Mouse (Mus musculus) kidney, adult 9 months (tissue): ENCODE results near the gene Trabd.

ENCODE experiments used
- DNase-seq: peaks from one replicate; pipeline ENCODE4 v3.0.0; 2022

Trabd gene

DNA sequence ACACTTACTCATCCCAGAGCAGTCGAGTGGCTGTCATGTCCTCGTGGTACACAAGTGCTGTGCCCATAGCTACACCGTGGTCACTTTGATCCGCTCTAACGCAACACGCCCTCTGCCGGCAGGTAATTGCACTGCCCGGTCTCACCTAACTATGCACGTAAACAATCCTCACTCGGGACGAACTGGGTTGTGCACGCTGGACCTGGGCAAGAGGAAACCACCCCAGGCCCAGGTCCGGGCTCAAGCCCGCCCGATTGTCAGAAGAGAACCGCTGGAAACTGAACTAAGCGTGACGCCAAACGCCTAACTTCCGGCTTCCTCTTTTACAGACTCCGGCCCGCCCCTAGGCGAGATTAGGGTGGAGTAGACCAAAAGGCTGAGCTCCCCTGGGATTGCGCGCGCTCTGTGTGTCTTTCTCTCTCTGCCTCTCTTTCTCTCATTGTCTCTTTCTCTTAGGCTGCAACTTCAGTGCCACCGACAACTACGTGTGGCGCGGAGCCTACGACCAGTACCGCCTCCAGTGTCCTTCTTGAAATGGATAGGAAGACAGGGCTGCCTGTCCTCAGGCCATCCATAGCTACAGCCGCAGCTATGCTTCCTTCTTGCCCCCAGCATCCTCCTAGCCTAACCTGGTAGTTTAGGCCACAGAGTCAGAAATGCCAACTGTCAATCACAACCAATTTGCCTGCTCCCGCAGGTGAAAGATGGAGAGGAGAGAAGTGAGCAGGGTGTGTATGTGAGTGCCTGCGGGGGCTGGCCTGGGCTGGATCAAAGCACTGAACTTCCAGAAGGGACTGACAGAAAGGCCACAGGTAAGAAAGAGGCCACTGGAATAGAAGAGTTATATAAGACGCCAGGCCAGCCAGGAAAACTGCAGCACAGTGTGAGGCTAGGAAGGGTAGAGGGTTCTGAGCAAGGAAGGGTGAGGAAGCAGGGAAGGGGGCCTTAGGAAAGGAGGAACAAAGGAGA is 53.7 kb downstream of the Trabd start, which contains the start of gene Hdac10:
Hdac10 (minus strand) TSS at position 319 of the 969 bp plus-strand sequence.
- peak; percentile 91 for DNase-seq

DNA sequence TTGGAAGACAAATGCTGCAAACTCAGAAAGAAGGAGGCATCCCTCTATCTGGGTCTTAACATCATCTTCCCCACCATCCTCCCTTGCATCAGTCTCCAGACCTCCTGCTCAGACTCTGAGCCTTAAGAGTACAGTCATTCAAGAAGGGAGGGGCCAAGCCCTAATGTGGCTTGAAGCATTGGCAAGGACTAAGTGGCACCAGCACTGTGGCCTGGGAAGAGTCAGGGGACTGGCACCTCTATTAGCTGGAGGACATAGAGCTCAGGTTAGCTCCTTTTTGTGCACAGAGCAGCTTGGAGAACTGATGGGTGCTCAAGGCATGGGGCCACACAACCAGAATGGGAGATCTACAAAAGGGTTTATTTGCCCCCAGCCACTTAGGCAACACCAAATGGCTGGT is 55.3 kb downstream of the Trabd start:
- no peak for DNase-seq

DNA sequence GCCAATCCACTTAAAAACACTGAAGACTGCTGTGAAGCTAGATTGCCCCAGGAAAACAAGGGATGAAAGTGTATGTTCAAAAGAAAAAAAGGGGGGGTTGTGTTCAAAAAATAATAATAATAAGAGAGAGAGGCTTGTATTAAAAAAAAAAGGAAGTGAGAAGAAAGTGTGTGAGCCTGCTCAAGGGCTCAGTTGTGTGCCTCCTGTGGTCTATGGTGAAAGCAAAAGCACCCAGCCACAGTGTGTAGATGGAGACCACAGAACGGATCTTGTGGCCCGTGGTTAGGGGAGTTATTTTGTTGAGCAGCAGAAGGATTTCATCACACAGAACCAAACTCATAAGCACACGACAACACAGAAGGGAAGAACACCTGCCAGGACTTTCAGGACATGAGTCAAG is 56.4 kb downstream of the Trabd start:
- DNase-seq = no peak
